Mouse (Mus musculus) liver, embryonic 12.5 days (tissue): ENCODE data around the gene Spn. TPM values are rescaled to one million over a fixed set of nuclear protein-coding genes. Genes with fewer than 3 reads are reported as not detected.
A peak's percentile ranks its signal among the peaks of the same experiment; 100 is the strongest.

ENCODE experiments used
- ATAC-seq: fragments of 200-750 bp; cut with Nextera tagmentation; 2 replicates; pipeline ENCODE4 v1.8.0; 2017; ENCODE audit warnings: moderate number of reproducible peaks, mild to moderate bottlenecking, moderate library complexity
- H3K27ac ChIP-seq: fragments of 300-500 bp; sonication (generic); 2 replicates; pipeline ENCODE4 v1.5.1; 2016; ENCODE audit warnings: mild to moderate bottlenecking
- H3K27me3 ChIP-seq: fragments of 300-500 bp; sonication (generic); replicated peaks from 2 replicates; pipeline ENCODE4 v1.6.1; 2016; ENCODE audit warnings: mild to moderate bottlenecking, moderate library complexity
- H3K36me3 ChIP-seq: fragments of 300-500 bp; sonication (generic); 2 replicates; pipeline ENCODE4 v1.6.1; 2016; ENCODE audit warnings: mild to moderate bottlenecking, moderate library complexity
- H3K4me1 ChIP-seq: fragments of 300-500 bp; sonication (generic); 2 replicates; pipeline ENCODE4 v1.6.1; 2016
- H3K4me2 ChIP-seq: fragments of 300-500 bp; sonication (generic); 2 replicates; pipeline ENCODE4 v1.6.1; 2016; ENCODE audit warnings: mild to moderate bottlenecking, moderate library complexity
- H3K4me3 ChIP-seq: fragments of 300-500 bp; sonication (generic); 2 replicates; pipeline ENCODE4 v1.5.1; 2016; ENCODE audit warnings: mild to moderate bottlenecking, moderate library complexity
- H3K9ac ChIP-seq: fragments of 300-500 bp; sonication (generic); 2 replicates; pipeline ENCODE4 v1.6.1; 2016; ENCODE audit warnings: mild to moderate bottlenecking, moderate library complexity
- H3K9me3 ChIP-seq: fragments of 300-500 bp; sonication (generic); replicated peaks from 2 replicates; pipeline ENCODE4 v1.6.1; 2016; ENCODE audit warnings: mild to moderate bottlenecking, moderate library complexity
- WGBS: fragments of 180-500 bp; shearing (Covaris S2); methylation state at CpG from one replicate; pipeline ENCODE4 v1.1.7; 2016; ENCODE audit not compliant: insufficient replicate concordance; 5-methylcytosine and 5-hydroxymethylcytosine counted together
- polyA plus RNA-seq: library from polyadenylated mRNA; unstranded; fragments of >200 nt; fragmentation: Nextera tagmentation; extraction: Ambion mirVana; gene quantifications from 2 replicates; pipeline ENCODE4 v1.2.1, GENCODE M21; 2016

The Spn gene
- polyA plus RNA-seq, 1 experiment from 2014 or later: 7.4 TPM

DNA sequence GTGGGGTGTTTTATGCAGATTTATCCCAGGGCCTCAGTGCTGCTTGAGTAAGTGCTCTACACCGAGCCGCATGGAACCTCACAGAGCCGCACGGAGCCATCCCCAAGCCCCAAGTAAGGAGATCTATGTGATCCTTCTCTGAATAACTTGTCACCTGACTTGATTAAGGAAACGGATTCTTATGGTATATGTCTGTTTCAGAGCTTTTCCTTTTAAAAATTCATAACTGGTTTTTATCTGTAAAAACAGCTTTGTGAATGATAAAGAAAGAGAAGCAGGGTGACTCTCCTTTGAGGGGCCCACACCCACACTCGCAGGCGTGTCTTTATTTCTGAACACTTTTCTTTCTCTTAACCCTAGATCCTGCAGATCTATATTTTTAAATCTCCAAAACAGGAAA is 1.5 kb upstream of the Spn start:
- peak overlapping the region; percentile 47 for H3K9ac ChIP-seq
- H3K27me3 ChIP-seq: no peaks in the 10 kb centered on the region
- no peaks in the 10 kb centered on the region for H3K9me3 ChIP-seq
- WGBS: 31% methylated on average over 7 of the region's 7 CpGs
- peaks cover 99% of the 10 kb centered on the region for H3K4me1 ChIP-seq
- ATAC-seq: peak; percentile 66
- peak overlapping the region; percentile 51 for H3K4me2 ChIP-seq
- H3K27ac ChIP-seq: peak overlapping the region; percentile 85
- peaks cover 8% of the 10 kb centered on the region; the same call in 1 of the 2 replicates for H3K36me3 ChIP-seq
- no peak overlapping the region for H3K4me3 ChIP-seq

DNA sequence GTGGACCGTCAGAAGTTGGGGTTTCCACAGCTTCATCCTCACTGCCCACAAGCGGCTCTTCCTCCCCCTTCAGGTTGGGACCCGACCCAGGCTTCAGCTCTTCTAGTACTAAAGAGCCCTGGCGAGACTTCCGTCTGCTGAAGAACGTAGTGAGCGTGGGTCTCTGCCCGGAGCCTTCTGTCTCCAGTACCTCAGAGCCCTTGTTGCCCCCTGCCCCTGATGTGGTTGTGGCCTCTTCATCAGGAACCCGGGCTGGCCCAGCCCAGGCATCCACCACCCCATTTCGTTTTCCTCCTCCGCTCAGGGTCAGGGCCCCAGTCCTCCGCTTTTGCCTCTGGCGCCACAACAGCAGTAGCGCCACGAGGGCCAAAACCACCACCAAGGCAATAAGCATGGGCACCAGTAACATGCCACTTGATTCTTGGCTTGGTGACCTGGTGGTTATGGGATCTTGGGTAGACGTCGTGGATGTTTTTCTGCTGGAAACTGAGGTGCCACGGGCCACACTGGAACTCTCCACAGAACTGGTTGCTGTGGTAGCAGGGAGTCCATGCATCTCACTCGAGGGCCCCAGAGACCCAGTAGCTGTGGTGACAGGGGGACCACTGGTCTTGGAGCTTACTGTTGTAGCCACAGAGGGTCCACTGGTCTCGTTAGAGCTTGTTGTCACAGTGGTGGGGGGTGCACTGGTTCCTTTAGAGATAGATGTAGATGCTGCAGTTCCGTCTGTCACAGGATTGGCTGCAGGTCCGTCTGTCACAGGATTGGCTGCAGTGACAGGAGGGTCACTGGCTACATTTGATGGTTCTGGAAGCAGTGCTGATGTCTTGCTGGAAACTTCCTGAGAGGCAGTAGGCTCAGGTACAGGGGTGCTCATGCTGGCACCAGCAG is 1.2 kb downstream of the Spn start:
- H3K4me3 ChIP-seq: peak overlapping the region; percentile 48
- peaks cover 76% of the 10 kb centered on the region for H3K4me1 ChIP-seq
- H3K9ac ChIP-seq: peak overlapping the region; percentile 62
- peak overlapping the region; percentile 85 for H3K27ac ChIP-seq
- H3K9me3 ChIP-seq: no peaks in the 10 kb centered on the region
- no peaks in the 10 kb centered on the region for H3K27me3 ChIP-seq
- H3K36me3 ChIP-seq: peaks cover 8% of the 10 kb centered on the region; the same call in 1 of the 2 replicates
- H3K4me2 ChIP-seq: peak overlapping the region; percentile 65
- whole genome bisulfite sequencing: 68% methylated on average over 22 of the region's 22 CpGs
- no peak for ATAC-seq

DNA sequence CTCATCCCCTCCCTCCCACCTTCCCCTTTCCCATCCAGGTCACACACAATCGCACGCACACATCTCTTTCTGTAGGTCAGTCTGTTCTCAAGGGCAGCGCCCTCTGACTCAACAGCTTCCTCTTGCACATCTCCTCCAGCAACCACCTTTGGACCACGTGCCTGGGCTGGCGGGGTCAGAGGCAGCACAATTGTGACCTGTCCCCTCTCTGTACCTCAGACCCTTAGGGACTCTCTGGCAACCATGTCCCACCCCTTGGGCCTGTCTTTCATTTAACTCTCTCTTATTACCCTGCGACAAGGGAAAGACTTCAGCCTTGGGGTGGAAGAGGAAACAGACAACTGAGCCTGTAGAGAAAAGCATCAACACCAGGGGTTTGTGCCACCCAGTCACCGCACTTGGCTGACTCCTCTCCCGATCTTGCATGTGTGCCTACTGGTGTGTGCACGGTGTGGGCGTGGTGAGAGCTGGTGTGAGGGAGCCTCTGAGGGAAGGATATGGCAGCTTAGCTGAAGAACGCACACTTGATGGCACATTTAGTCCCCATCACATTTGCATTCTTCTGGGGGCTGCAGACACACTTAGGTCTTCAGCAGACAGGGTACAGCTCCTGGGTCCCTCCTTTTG is 2.7 kb downstream of the Spn start:
- peaks cover 64% of the 10 kb centered on the region for H3K4me1 ChIP-seq
- H3K9ac ChIP-seq: 0 out of 2 replicates have a peak overlapping the region, but pooled peaks have one; percentile 20
- H3K27ac ChIP-seq: peak overlapping the region; percentile 34
- no peaks in the 10 kb centered on the region for H3K27me3 ChIP-seq
- H3K9me3 ChIP-seq: no peaks in the 10 kb centered on the region
- H3K4me3 ChIP-seq: peak overlapping the region; percentile 48
- no peak for ATAC-seq
- 53% methylated on average over 11 of the region's 11 CpGs for WGBS
- H3K36me3 ChIP-seq: peaks cover 8% of the 10 kb centered on the region; the same call in 1 of the 2 replicates
- peak overlapping the region; percentile 65 for H3K4me2 ChIP-seq

DNA sequence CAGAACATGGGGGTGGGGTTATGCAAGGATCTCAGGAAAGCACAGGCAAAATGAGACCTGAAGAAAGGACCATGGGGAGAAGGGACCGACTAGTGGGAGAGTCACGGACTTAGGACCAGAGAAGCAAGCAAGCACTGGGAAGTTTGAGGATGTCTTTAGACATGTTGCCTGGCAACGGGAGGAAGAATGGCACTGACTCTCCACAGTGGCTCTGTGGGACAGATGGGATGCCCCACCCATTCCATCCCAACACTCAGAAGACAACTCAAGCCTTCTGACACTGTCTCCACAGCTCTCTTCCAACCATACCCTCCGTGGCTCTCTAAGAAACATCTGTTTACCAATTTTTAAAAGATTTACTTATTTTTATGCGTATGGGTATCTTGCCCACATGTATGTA is 4.5 kb downstream of the Spn start:
- no peaks in the 10 kb centered on the region for H3K27me3 ChIP-seq
- ATAC-seq: no peak
- no peak overlapping the region for H3K4me3 ChIP-seq
- H3K4me2 ChIP-seq: no peak overlapping the region
- H3K36me3 ChIP-seq: peaks cover 8% of the 10 kb centered on the region; the same call in 1 of the 2 replicates
- H3K9me3 ChIP-seq: no peaks in the 10 kb centered on the region
- no peak overlapping the region for H3K27ac ChIP-seq
- peaks cover 59% of the 10 kb centered on the region for H3K4me1 ChIP-seq
- H3K9ac ChIP-seq: no peak overlapping the region
- 80% methylated on average over 5 of the region's 5 CpGs for WGBS

DNA sequence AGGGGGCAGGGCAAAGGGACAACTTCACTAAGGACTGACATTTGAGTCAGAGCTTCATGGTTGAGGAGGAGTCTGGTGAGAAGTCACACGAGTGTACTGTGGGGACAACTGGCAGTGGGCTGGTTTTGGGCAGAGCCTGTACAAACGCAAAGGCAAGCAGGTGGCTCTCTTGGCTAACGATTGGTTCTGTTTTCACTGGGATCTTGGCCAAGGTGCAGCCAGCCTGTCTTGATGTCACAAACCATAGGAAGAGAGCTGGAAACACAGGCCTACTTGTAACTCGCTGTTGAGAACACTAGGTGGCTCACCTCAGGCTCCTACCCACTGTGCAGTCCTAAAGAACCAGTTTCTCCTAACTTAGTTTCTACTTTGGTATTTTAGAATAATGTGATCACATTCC is 8.0 kb downstream of the Spn start:
- Histone ChIP-seq H3K4me1 (peaks cover 24% of the 10 kb centered on the region), H3K9me3 (peaks cover 2% of the 10 kb centered on the region), H3K27ac (peak overlapping the region; percentile 49; the same call in 1 of the 2 replicates), H3K4me3 (no peak overlapping the region), H3K4me2 (no peak overlapping the region), H3K36me3 (no peaks in the 10 kb centered on the region), H3K27me3 (no peaks in the 10 kb centered on the region), H3K9ac (0 out of 2 replicates have a peak overlapping the region, but pooled peaks have one; percentile 17)
- peak; percentile 63; the same call in 1 of the 2 replicates for ATAC-seq
- WGBS: 17% methylated on average over 4 of the region's 4 CpGs

DNA sequence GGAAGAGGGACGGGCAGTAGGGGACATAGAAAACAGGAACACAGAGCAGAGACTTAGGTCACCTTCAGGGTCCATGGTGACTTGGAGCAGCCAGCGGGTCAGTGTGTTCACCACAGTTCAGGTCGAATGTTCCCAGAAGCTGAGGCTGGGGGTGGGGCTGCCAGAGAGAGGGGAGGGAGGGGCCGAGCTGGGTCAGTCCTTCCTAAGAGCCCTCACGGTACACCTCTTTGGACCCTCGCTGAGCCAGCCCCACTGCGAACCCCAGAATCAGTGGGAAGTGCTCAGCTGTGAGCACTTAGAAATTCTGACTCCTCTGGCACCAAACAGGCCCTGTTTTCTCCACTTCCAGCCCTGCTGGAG is 15.7 kb downstream of the Spn start, which contains the start of gene Qprt:
Gene Qprt, minus strand, starts transcription at position 316 of the 360 bp plus-strand sequence.
- peak within 1 kb of the TSS; percentile 72 for H3K27ac ChIP-seq
- ATAC-seq: peak; percentile 57; the same call in 1 of the 2 replicates
- H3K36me3 ChIP-seq: no peaks in the 10 kb centered on the region
- H3K27me3 ChIP-seq: peaks cover 21% of the 10 kb centered on the region
- H3K4me1 ChIP-seq: peaks cover 37% of the 10 kb centered on the region
- H3K4me3 ChIP-seq: peak within 1 kb of the TSS; percentile 43
- 42% methylated on average over 7 of the region's 7 CpGs for WGBS
- peaks cover 9% of the 10 kb centered on the region for H3K9me3 ChIP-seq
- H3K4me2 ChIP-seq: peak within 1 kb of the TSS; percentile 40
- H3K9ac ChIP-seq: peak within 1 kb of the TSS; percentile 37

DNA sequence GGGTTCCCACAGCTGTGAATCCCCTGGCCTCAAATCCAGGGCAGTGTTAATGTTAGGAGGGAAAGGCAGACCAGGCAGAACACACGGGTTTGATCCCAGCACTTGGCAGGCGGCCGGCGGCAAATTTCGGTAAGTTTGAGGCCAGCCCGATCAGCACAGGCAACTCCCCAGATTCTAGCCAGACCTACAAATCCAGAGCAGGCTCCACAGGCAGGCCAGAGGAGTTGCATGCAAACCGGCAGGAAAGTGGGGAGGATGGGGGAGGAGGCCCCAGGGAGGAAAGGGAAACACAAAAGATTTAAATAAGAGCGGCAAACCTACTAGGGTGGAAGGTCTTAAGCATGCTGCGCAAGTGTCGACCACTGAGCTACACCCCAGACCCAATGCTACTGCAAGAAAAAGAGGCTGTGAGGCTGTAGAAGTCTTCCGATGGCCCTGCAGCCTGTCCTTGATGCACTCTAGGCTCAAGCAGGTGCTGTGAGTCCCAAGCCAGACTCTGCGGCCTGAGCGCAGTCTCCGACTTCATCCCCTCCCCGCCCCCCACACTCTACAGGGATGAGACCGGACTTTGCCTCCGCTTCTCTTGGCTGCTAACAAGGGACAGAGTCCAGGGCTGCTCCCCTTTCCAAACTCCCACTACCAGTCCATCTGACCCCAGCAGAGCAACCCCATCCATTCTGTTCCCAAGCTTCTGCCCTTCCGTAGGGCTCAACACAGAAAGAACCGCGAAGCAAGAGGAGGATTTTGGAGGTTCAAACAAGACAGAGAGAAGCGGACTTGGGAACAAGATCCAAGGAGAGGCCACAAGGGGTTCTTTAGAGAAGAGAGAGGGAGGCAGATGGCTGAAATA is 16.3 kb downstream of the Spn start:
- H3K4me3 ChIP-seq: peak overlapping the region; percentile 43
- H3K9ac ChIP-seq: peak overlapping the region; percentile 37
- H3K36me3 ChIP-seq: no peaks in the 10 kb centered on the region
- peak overlapping the region; percentile 40 for H3K4me2 ChIP-seq
- peaks cover 42% of the 10 kb centered on the region for H3K4me1 ChIP-seq
- 41% methylated on average over 21 of the region's 21 CpGs for whole genome bisulfite sequencing
- H3K27me3 ChIP-seq: peaks cover 21% of the 10 kb centered on the region
- ATAC-seq: peak; percentile 76
- H3K27ac ChIP-seq: peak overlapping the region; percentile 72
- peaks cover 9% of the 10 kb centered on the region for H3K9me3 ChIP-seq

DNA sequence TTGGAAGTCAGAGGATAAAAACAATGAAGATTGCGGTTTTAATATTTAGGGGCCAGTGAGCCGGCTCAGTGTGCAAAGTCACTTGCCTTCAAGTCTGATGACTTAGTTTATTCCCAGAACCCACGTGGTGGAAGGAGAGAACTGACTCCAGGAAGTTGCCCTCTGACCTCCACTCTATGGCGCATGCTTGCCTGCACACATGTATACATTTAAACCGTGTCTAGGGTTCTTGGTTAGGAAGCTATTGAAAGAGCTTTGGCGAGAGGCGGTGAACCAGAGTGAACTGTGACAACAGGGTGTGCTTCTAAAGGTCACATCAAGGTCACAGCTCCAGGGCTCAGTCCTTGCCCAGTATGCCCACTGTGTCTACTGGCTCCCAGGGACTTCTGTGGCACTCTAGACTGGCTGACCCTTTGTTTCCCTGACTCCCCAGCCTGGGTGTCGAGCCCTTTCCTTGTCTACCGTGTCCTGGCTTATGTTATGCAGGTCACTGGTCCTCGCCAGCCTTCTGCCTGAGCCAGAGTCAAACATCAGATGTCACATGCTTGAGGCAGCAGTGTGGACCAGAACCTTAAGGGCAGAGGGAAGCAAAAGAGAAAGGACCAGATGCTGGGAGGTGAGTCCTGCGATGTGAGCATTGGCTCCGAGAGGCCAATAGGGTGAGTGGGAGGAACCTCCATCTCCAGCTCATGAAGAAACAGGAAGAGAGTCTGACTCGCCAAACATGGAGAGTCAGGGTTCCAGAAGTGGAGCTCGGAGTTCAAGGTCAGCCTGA is 18.8 kb downstream of the Spn start:
- Histone ChIP-seq H3K27ac (no peak overlapping the region; the same call in 1 of the 2 replicates), H3K4me2 (no peak overlapping the region), H3K4me1 (peaks cover 53% of the 10 kb centered on the region), H3K27me3 (peaks cover 21% of the 10 kb centered on the region), H3K9me3 (no peaks in the 10 kb centered on the region), H3K36me3 (no peaks in the 10 kb centered on the region), H3K4me3 (no peak overlapping the region), H3K9ac (no peak overlapping the region)
- 60% methylated on average over 14 of the region's 14 CpGs for WGBS
- ATAC-seq: no peak

DNA sequence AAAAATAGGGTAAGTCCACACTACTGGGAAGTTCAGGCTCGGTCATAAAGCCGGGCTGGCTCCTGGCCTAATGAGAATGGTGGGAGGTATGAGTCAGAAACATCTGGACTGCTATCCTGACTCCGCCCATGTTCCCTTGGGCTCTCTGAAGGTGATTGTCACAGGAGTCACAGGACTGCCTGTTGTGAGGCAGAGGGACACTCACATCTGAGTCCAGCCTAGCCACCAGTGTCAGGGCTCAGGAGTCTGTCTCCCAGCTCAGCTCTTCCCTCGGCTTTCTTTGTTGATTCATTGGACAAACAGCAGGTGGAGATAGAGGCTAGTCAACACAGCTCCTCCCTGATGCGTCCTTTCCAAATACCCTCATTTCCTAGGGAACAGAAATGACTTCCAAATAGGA is 19.7 kb downstream of the Spn start:
- Histone ChIP-seq H3K9me3 (no peaks in the 10 kb centered on the region), H3K4me3 (no peak overlapping the region), H3K36me3 (no peaks in the 10 kb centered on the region), H3K9ac (no peak overlapping the region), H3K27me3 (peaks cover 21% of the 10 kb centered on the region), H3K4me2 (no peak overlapping the region), H3K27ac (peak overlapping the region; percentile 23; the same call in 1 of the 2 replicates), H3K4me1 (peaks cover 63% of the 10 kb centered on the region)
- 48% methylated on average over 5 of the region's 5 CpGs for WGBS
- no peak for ATAC-seq

DNA sequence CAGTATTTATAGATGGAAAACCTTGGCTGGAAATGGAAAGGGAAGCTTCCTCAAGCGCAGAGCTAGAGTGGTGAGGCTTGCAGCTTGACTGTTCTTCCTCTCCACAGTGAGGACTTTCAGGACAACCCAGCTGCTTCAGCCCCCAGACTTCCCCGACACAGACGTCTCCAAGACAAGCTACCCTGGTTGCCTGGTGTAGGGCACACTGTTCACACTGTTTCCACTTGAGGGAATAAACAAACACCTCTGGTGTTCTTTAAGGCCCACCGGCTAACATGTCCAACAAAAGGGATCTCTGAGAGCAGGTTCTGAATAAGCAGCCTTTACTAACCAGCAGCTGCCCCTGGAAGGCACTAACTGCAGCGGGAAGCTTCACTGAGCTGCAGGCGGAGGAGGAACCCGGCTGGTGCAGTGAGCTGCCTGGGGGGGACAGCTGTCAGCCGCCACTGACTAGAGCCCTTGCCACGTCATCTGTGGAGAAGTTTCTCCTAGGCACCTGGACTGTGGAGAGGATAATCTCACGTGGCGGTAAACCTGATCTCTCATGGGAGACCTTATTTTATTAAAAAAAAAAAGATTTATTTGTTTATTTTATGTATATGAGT is 21.2 kb downstream of the Spn start:
- Histone ChIP-seq H3K9me3 (no peaks in the 10 kb centered on the region), H3K9ac (no peak overlapping the region), H3K27ac (0 out of 2 replicates have a peak overlapping the region, but pooled peaks have one; percentile 26), H3K4me3 (no peak overlapping the region), H3K4me2 (no peak overlapping the region), H3K4me1 (peaks cover 74% of the 10 kb centered on the region), H3K36me3 (no peaks in the 10 kb centered on the region), H3K27me3 (peaks cover 8% of the 10 kb centered on the region)
- no peak for ATAC-seq
- WGBS: 61% methylated on average over 11 of the region's 11 CpGs
